Mouse (Mus musculus): ENCODE data around the gene Haus3. TPM values are rescaled to one million over a fixed set of nuclear protein-coding genes. Genes with fewer than 3 reads are reported as not detected.

Gene Haus3
- polyA plus RNA-seq, 1 experiment = 4.2 TPM

- peaks cover 13% of the 10 kb centered on the region for H3K36me3 ChIP-seq (ENCODE audit: control insufficient read depth, insufficient read depth, low read length)
- no peak overlapping the region for H3K27ac ChIP-seq (ENCODE audit: control insufficient read depth, insufficient read depth, low read length)
- no peaks in the 10 kb centered on the region for H3K27me3 ChIP-seq (ENCODE audit: control insufficient read depth, insufficient read depth, low read length)
- H3K4me3 ChIP-seq (ENCODE audit: control insufficient read depth, insufficient read depth, low read length) = no peak overlapping the region
- TF ChIP-seq CTCF (IDR thresholded peaks at IDR 0.05; ENCODE audit: borderline replicate concordance, control insufficient read depth, extremely low read depth, insufficient read depth, low read length, poor library complexity) (no peak), POLR2A (IDR thresholded peaks at IDR 0.05; ENCODE audit: control insufficient read depth, extremely low read depth, insufficient read depth, low read length, poor library complexity) (no peak)
- H3K4me1 ChIP-seq (replicated peaks; ENCODE audit: control insufficient read depth, insufficient read depth, low read length) = no peaks in the 10 kb centered on the region; the same call in 1 of the 2 replicates
- WGBS = 81% methylated on average over 4 of the region's 4 CpGs
- DNase-seq = no peak
Observed at GRCm38 (mm10) chr5:34167857-34168256, 1.5 kb downstream of the Haus3 start.

GRCm38 (mm10) chr5:34165793-34166192 is 3.5 kb downstream of the Haus3 start:
- no peak for DNase-seq
- no peaks in the 10 kb centered on the region for H3K27me3 ChIP-seq (ENCODE audit: control insufficient read depth, insufficient read depth, low read length)
- WGBS = 25% methylated on average over 4 of the region's 4 CpGs
- no peak overlapping the region for H3K27ac ChIP-seq (ENCODE audit: control insufficient read depth, insufficient read depth, low read length)
- H3K36me3 ChIP-seq (ENCODE audit: control insufficient read depth, insufficient read depth, low read length) = peaks cover 17% of the 10 kb centered on the region
- no peak for TF ChIP-seq CTCF (IDR thresholded peaks at IDR 0.05; ENCODE audit: borderline replicate concordance, control insufficient read depth, extremely low read depth, insufficient read depth, low read length, poor library complexity)
- no peak for TF ChIP-seq POLR2A (IDR thresholded peaks at IDR 0.05; ENCODE audit: control insufficient read depth, extremely low read depth, insufficient read depth, low read length, poor library complexity)
- H3K4me1 ChIP-seq (replicated peaks; ENCODE audit: control insufficient read depth, insufficient read depth, low read length) = no peaks in the 10 kb centered on the region; the same call in 1 of the 2 replicates
- no peak overlapping the region for H3K4me3 ChIP-seq (ENCODE audit: control insufficient read depth, insufficient read depth, low read length)

GRCm38 (mm10) chr5:34148476-34148875 is 20.9 kb downstream of the Haus3 start:
- TF ChIP-seq CTCF (IDR thresholded peaks at IDR 0.05; ENCODE audit: borderline replicate concordance, control insufficient read depth, extremely low read depth, insufficient read depth, low read length, poor library complexity) (no peak), POLR2A (IDR thresholded peaks at IDR 0.05; ENCODE audit: control insufficient read depth, extremely low read depth, insufficient read depth, low read length, poor library complexity) (no peak)

GRCm38 (mm10) chr5:34147554-34147953 is 21.8 kb downstream of the Haus3 start:
- H3K4me1 ChIP-seq (replicated peaks; ENCODE audit: control insufficient read depth, insufficient read depth, low read length) = no peaks in the 10 kb centered on the region
- H3K27me3 ChIP-seq (ENCODE audit: control insufficient read depth, insufficient read depth, low read length) = no peaks in the 10 kb centered on the region
- H3K27ac ChIP-seq (ENCODE audit: control insufficient read depth, insufficient read depth, low read length) = no peak overlapping the region
- no peak for TF ChIP-seq CTCF (IDR thresholded peaks at IDR 0.05; ENCODE audit: borderline replicate concordance, control insufficient read depth, extremely low read depth, insufficient read depth, low read length, poor library complexity)
- TF ChIP-seq POLR2A (IDR thresholded peaks at IDR 0.05; ENCODE audit: control insufficient read depth, extremely low read depth, insufficient read depth, low read length, poor library complexity) = no peak
- DNase-seq = no peak
- 96% methylated on average over 3 of the region's 3 CpGs for WGBS
- no peak overlapping the region for H3K4me3 ChIP-seq (ENCODE audit: control insufficient read depth, insufficient read depth, low read length)
- H3K36me3 ChIP-seq (ENCODE audit: control insufficient read depth, insufficient read depth, low read length) = no peaks in the 10 kb centered on the region

More at GRCm38 (mm10) chr5:34148476-34148875, 20.9 kb downstream of the Haus3 start:
- Histone ChIP-seq H3K4me3 (ENCODE audit: control insufficient read depth, insufficient read depth, low read length) (no peak overlapping the region), H3K27me3 (ENCODE audit: control insufficient read depth, insufficient read depth, low read length) (no peaks in the 10 kb centered on the region), H3K27ac (ENCODE audit: control insufficient read depth, insufficient read depth, low read length) (no peak overlapping the region), H3K36me3 (ENCODE audit: control insufficient read depth, insufficient read depth, low read length) (peaks cover 4% of the 10 kb centered on the region), H3K4me1 (replicated peaks; ENCODE audit: control insufficient read depth, insufficient read depth, low read length) (no peaks in the 10 kb centered on the region)
- no peak for DNase-seq

- Histone ChIP-seq H3K27ac (ENCODE audit: control insufficient read depth, insufficient read depth, low read length) (no peak overlapping the region), H3K36me3 (ENCODE audit: control insufficient read depth, insufficient read depth, low read length) (no peaks in the 10 kb centered on the region), H3K4me3 (ENCODE audit: control insufficient read depth, insufficient read depth, low read length) (no peak overlapping the region), H3K27me3 (ENCODE audit: control insufficient read depth, insufficient read depth, low read length) (no peaks in the 10 kb centered on the region), H3K4me1 (replicated peaks; ENCODE audit: control insufficient read depth, insufficient read depth, low read length) (no peaks in the 10 kb centered on the region)
- TF ChIP-seq POLR2A (IDR thresholded peaks at IDR 0.05; ENCODE audit: control insufficient read depth, extremely low read depth, insufficient read depth, low read length, poor library complexity) (no peak), CTCF (IDR thresholded peaks at IDR 0.05; ENCODE audit: borderline replicate concordance, control insufficient read depth, extremely low read depth, insufficient read depth, low read length, poor library complexity) (no peak)
- DNase-seq = peak; percentile 67
- 6% methylated on average over 1 of the region's 1 CpGs for WGBS
Observed at GRCm38 (mm10) chr5:34139751-34140150, 29.6 kb downstream of the Haus3 start.

- 91% methylated on average over 2 of the region's 2 CpGs for WGBS
- no peaks in the 10 kb centered on the region for H3K36me3 ChIP-seq (ENCODE audit: control insufficient read depth, insufficient read depth, low read length)
- H3K27me3 ChIP-seq (ENCODE audit: control insufficient read depth, insufficient read depth, low read length) = no peaks in the 10 kb centered on the region
- no peak overlapping the region for H3K4me3 ChIP-seq (ENCODE audit: control insufficient read depth, insufficient read depth, low read length)
- H3K4me1 ChIP-seq (replicated peaks; ENCODE audit: control insufficient read depth, insufficient read depth, low read length) = no peaks in the 10 kb centered on the region
- no peak overlapping the region for H3K27ac ChIP-seq (ENCODE audit: control insufficient read depth, insufficient read depth, low read length)
- DNase-seq = no peak
- TF ChIP-seq POLR2A (IDR thresholded peaks at IDR 0.05; ENCODE audit: control insufficient read depth, extremely low read depth, insufficient read depth, low read length, poor library complexity) (no peak), CTCF (IDR thresholded peaks at IDR 0.05; ENCODE audit: borderline replicate concordance, control insufficient read depth, extremely low read depth, insufficient read depth, low read length, poor library complexity) (no peak)
Observed at GRCm38 (mm10) chr5:34132731-34133130, 36.6 kb downstream of the Haus3 start.

GRCm38 (mm10) chr5:34124131-34124530 is 45.2 kb downstream of the Haus3 start:
- TF ChIP-seq POLR2A (IDR thresholded peaks at IDR 0.05; ENCODE audit: control insufficient read depth, extremely low read depth, insufficient read depth, low read length, poor library complexity) = no peak
- TF ChIP-seq CTCF (IDR thresholded peaks at IDR 0.05; ENCODE audit: borderline replicate concordance, control insufficient read depth, extremely low read depth, insufficient read depth, low read length, poor library complexity) = no peak
- Histone ChIP-seq H3K4me1 (replicated peaks; ENCODE audit: control insufficient read depth, insufficient read depth, low read length) (no peaks in the 10 kb centered on the region), H3K4me3 (ENCODE audit: control insufficient read depth, insufficient read depth, low read length) (no peak overlapping the region), H3K27ac (ENCODE audit: control insufficient read depth, insufficient read depth, low read length) (no peak overlapping the region), H3K36me3 (ENCODE audit: control insufficient read depth, insufficient read depth, low read length) (no peaks in the 10 kb centered on the region), H3K27me3 (ENCODE audit: control insufficient read depth, insufficient read depth, low read length) (no peaks in the 10 kb centered on the region)
- WGBS = 80% methylated on average over 1 of the region's 1 CpGs
- no peak for DNase-seq
